Mouse (Mus musculus) megakaryocyte, embryonic 14.5 days (primary cell): ENCODE measurements around the gene Insl5.

Experiments used
- FLI1 ChIP-seq: IDR thresholded peaks from 2 replicates; pipeline ENCODE4 v1.6.1; 2012; ENCODE audit warnings: low read length, inconsistent platforms, mixed read lengths
- GATA1 ChIP-seq: IDR thresholded peaks from 3 replicates; pipeline ENCODE4 v1.6.1; 2012; ENCODE audit warnings: mixed read lengths, low read length, inconsistent platforms, borderline replicate concordance

DNA sequence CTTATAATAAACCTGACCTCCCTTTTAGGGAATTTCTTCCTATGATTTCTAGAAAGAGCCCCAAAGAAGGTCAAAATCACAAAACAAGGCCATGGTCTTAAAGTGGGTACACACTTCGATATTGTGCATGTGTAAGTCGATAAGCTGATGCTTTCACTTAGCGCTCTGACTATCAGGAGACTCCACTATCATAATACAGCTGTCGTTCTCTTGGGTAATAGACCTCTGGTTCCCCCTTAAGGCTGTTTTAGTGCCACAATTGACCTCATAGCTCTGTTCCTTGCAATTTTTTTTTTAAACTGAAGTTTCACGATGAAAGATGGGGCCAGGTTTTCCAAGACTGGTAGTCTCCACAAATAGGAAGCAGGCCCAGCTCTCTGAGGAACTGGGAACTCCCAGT is 47.3 kb downstream of the Insl5 start:
- TF ChIP-seq GATA1 (no peak), FLI1 (no peak)
